Mouse (Mus musculus) kidney, postnatal 14 days (tissue): Measurements from ENCODE around the gene Cd209d.
"Not testable (repeated sequence)": the region's sequence is repeated elsewhere in the genome, so short reads cannot be mapped to it uniquely, and the experiment has no call there.

ENCODE experiments used
- DNase-seq: peaks from one replicate; pipeline ENCODE4 v3.0.0; 2022; ENCODE audit warnings: mixed read lengths

Gene Cd209d

DNA sequence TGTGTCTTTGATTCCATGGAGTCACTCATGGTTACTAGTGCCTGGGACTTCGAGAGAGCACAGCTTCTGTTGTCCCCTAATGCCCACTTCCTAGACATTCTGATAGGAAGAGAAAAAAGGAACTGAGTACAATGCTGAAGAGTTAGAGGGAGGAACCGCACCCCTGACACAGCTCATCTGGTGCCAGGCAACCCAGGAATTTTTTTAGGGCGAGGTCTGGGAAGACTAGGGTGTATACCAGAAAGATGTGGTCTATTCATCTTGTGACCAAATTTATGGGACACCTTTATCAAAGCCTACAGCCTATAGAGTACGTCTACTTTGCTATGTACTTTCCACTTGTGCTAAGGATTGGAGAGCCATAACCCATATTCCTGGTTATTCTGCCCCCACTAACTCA is at the start of gene Cd209d:
Gene Cd209d (minus strand): TSS at position 101 of the 400 bp plus-strand sequence.
- no peak for DNase-seq

GRCm38 (mm10) chr8:3926744-3927143 is 48.4 kb upstream of the Cd209d start, which contains the start of gene Cd209b:
Gene Cd209b, minus strand, starts transcription at chr8:3926844.
- DNase-seq, result no peak

- no peak for DNase-seq
These were observed 2.2 kb downstream of the Cd209d start for GRCm38 (mm10) chr8:3876121-3876520.

GRCm38 (mm10) chr8:3862736-3863135 is 15.6 kb downstream of the Cd209d start:
- not testable (repeated sequence) for DNase-seq

GRCm38 (mm10) chr8:3854209-3854608 is 24.1 kb downstream of the Cd209d start, which contains the start of gene Cd209e:
Gene Cd209e, minus strand, starts transcription at chr8:3854309.
- no peak for DNase-seq
